Mouse (Mus musculus) urinary bladder, postnatal 4 days (tissue): ENCODE data around the gene Slc16a12.

ENCODE experiments used
- DNase-seq, 2 experiments: peaks; one replicate each; pipeline ENCODE4 v3.0.0; 2021 to 2022; ENCODE audit warnings: low spot score in 2 of 2

Gene Slc16a12

GRCm38 (mm10) chr19:34726254-34726962 is 20.7 kb downstream of the Slc16a12 start:
- no peak for DNase-seq

DNA sequence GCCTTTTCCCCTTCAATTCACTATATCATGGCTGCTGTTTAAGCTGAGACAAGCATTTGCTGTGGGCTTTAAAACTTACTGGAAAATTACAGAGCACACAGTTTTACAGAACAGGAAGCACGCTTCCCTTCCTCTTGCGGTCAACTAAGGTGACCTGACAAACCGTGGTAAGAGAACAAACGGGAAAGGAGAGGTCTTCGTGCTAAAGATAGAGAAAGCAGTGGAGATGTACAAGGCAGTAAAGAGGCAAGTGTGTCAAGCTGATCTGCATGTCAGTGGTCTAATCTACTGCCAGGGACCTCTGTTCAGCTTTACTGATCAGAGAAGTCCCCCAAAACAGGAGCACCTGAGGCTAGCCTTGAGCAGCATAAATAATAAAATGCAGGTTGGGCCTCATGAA is 21.7 kb downstream of the Slc16a12 start:
- no peak for DNase-seq

- no peak for DNase-seq
Observed at GRCm38 (mm10) chr19:34724598-34724997, 22.5 kb downstream of the Slc16a12 start.

- no peak for DNase-seq
Observed at GRCm38 (mm10) chr19:34722541-34722940, 24.5 kb downstream of the Slc16a12 start.

- DNase-seq = no peak
Observed at GRCm38 (mm10) chr19:34720130-34720529, 27.0 kb downstream of the Slc16a12 start.

GRCm38 (mm10) chr19:34718963-34719362 is 28.1 kb downstream of the Slc16a12 start:
- no peak for DNase-seq

DNA sequence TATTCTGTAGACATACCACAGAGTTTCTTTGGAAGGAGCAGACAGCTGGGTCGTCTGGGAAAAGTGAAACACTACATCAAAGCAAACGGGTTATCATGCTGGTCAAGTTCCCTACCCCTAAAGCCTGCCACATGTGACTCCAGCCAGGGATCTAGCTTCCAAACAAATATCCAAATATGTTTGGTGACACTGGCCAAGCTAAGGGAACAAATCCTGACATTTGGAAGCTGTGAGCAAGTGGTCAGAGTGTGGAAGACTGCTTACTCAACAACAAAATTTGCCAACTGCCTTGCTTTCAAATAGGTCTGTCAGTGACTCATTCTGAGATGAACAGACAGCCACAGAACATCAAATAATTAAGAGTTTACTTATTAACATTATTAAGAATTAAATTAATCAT is 28.6 kb downstream of the Slc16a12 start:
- no peak for DNase-seq

GRCm38 (mm10) chr19:34715895-34716294 is 31.2 kb downstream of the Slc16a12 start:
- DNase-seq = no peak

GRCm38 (mm10) chr19:34714250-34714666 is 32.8 kb downstream of the Slc16a12 start:
- DNase-seq = no peak

DNA sequence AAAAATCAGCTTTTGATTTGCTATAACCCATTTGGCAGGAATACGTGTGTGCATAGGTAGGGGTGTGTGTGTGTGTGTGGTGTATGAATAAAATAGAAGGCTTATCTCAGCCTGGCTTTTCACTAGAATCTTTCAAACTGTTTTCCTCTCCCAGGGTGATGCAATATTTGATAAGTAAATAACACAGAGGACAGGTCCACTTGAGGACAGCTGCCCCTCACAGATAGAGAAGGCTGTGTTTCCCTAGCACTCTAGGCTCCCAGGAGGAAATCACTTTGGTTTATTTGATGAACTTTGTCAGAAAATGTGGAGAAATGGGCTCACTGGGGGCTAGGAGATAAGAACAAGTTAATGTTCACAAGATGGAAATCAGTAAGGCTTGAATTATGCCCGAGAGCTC is 35.0 kb downstream of the Slc16a12 start:
- no peak for DNase-seq

- no peak for DNase-seq
Observed at GRCm38 (mm10) chr19:34708221-34708620, 38.9 kb downstream of the Slc16a12 start.

DNA sequence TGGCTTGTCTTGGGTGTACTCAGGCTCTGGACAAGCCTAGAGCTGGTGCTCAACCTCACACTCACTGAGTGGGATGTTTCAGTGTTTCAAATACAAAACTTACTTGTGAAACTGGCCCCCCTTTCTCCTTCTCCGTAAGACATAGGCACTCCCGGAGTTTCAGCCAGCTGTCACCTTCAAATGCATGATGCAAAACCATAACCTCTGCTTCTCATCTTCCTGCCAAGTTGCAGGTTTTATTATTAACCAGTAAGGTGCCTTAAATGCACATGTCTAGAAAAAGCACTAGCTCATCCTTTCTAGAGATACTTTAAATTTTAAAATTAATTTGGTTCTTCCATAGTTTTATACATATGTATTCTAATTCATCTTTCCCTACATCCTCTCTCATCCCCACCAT is 39.5 kb downstream of the Slc16a12 start:
- no peak for DNase-seq

DNA sequence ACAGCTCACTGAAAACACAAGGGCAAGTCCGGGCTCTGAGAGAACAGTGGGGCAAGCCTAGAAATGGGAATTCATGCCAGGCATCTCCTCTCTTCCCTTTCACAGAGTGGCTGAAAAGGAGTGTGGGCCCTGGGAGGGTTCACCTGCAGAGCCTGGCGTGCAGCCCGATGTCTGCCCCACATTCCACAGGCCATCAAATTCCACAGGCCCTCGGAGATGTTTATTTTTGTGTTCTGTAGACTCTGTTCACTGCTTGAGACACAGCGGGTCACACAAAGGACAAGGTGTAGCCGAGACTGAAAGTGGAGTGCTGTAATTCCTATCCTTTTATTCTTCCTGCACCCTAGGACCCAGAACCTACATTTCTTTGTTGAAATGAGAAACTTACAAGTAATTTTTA is 40.8 kb downstream of the Slc16a12 start:
- DNase-seq = no peak

GRCm38 (mm10) chr19:34705141-34705540 is 41.9 kb downstream of the Slc16a12 start:
- DNase-seq = no peak

DNA sequence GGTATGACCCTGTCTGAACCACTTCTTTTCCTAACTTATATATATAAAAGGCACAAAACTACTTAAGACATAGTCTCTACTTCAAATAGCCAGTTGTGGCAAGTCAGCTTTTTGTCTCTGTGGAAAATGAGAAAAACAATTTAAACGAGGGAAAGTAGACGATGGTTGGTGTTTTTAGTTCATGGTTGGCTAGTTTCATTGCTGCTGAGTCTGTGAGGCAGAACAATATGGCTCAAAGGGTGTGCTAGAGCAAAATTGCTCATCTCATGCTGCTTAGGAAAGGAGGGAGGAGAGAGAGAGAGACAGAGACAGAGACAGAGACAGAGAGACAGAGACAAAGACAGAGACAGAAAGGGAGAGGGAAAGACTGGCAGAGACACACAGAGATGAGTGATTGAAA is 47.8 kb downstream of the Slc16a12 start:
- no peak for DNase-seq

- no peak for DNase-seq
Observed at GRCm38 (mm10) chr19:34698852-34699251, 48.2 kb downstream of the Slc16a12 start.

- no peak for DNase-seq
Observed at GRCm38 (mm10) chr19:34698432-34698831, 48.7 kb downstream of the Slc16a12 start.

DNA sequence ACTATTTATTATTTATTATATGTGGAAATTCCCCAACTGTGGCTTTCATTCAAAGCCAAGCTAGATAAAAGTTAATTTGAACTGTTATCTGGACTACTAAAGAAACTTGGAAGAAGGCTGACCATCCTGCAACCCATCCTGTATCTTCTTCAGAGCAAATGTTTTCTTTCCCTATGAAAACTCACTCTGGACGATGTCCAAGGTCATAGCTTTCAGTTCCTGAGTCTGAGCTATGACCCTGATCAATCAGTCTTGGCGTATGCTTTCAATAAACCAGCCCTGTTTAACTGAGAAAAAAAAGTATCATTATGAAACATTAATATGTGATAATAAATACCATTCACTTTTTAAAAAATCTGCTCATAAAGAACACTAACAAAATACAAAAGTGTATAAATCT is 49.6 kb downstream of the Slc16a12 start:
- DNase-seq = no peak

DNA sequence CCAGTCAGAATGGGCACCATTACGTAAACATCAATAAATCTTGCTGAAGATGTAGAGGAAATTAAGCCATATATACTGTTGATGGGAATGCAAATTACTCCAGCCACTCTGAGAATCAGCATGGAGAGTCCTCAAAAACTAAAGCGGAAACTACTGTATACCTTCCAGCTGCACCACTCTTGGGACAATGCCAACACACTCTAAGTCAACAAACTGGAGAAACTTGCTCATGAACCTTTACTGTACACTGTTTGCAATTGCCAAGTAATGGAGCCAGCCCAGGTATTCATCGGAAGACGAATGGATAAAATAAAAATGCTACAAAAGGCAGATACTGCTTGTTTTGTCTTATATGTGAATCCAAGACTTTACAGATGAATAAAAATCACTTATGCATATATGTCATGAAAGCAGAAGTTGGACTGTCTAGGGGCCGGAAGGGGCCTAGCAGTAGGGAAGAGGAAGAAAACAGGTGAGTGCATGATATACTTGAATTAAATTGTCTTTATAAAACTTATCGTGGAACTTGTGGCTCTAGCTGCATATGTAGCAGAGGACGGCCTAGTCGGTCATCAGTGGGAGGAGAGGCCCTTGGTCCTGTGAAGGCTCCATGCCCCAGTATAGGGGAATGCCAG is 50.6 kb downstream of the Slc16a12 start:
- no peak for DNase-seq

DNA sequence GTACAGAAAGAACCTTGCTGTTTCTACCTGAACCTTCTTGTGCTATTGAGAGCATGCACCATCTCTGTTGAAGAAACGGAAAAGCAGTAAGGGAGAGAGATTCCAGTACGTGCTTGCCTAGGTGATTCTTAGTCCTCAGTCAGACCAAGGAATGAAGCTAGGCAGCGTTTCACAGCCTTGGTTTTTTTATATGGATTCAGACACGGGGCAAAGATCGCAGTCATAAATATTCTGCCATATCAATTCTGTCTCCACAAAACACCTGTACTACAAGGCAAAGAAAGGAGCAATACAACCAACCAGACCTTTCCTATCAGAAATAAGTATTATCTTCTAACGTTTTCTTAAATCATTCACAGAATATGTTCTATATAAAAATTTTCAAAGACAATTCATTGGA is 55.7 kb downstream of the Slc16a12 start:
- no peak for DNase-seq

DNA sequence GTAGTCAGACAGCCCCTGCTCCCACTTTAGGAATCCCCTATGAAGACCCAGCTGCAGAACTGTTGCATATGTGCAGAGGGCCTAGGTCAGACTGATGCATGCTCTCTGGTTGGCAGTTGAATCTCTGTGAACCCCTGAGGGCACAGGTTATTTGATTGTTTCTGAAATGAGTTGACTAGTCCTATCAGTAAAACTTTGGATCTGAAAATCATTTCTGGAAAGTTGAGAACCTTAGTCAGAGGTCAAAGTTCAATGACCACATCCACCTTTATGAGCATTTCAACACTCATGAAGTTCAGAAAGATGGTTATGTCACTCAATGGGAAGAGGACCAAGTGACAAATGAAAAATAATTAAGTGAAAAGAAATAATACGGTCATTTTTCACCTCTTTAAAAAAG is 61.6 kb downstream of the Slc16a12 start:
- DNase-seq = no peak

- DNase-seq = no peak
Observed at GRCm38 (mm10) chr19:34684857-34685256, 62.2 kb downstream of the Slc16a12 start.

GRCm38 (mm10) chr19:34678428-34678827 is 68.7 kb downstream of the Slc16a12 start:
- no peak for DNase-seq

GRCm38 (mm10) chr19:34673476-34673875 is 73.6 kb downstream of the Slc16a12 start:
- DNase-seq = no peak
